Mouse (Mus musculus) gastrocnemius, adult 2 months (tissue): ENCODE results near the gene Ccnd1. TPM values are rescaled to one million over a fixed set of nuclear protein-coding genes. Genes with fewer than 3 reads are reported as not detected.
"Not testable (repeated sequence)": the region's sequence is repeated elsewhere in the genome, so short reads cannot be mapped to it uniquely, and the experiment has no call there.

ENCODE experiments used
- DNase-seq: peaks from one replicate; pipeline ENCODE4 v3.0.0; 2022
- H3K27ac ChIP-seq: fragments of 200-600 bp; 2 replicates; pipeline ENCODE4 v1.8.1; 2022; ENCODE audit warnings: mild to moderate bottlenecking
- H3K4me3 ChIP-seq: fragments of 200-600 bp; 2 replicates; pipeline ENCODE4 v1.8.1; 2022; ENCODE audit warnings: mild to moderate bottlenecking, moderate library complexity
- CTCF ChIP-seq: fragments of 200-600 bp; IDR thresholded peaks from 2 replicates; pipeline ENCODE4 v1.8.1; 2022; ENCODE audit warnings: antibody characterized with exemption, mild to moderate bottlenecking, moderate library complexity
- intact Hi-C: fragments of 180-260 bp; cut with DNase I; formaldehyde crosslinking; loops from one replicate; pipeline ENCODE4 v1.15.1; 2025
- total RNA-seq, 2 experiments: library from RNA; stranded (reverse); gene quantifications; 2 replicates each; pipeline ENCODE4 v1.2.3; 2021

The Ccnd1 gene
- total RNA-seq, 2 experiments from 2014 or later, result 1.6 to 5.2 TPM

DNA sequence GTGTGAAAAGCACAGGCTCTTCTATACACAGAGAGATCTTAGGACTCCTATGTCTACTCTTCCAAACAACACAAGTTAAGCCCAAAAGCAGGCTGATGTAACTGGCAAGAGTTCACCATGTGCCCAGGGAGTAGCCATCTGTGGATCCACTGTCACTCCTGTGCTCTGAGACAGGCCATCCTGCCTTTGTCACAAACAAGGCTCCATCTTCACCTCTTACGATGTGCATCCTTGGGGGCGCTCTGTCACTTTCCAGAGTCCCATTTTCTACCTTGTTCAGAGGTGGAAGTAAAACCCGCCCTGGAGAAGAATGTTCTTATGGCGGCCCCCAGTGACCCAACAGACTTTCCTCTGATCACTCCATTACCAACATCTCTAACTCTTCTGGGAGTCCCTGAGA is 45.0 kb downstream of the Ccnd1 start:
- intact Hi-C loops, result loop anchor here (1.0 to 2.0 kb wide), 2 partner anchors 48 to 96 kb away; partner anchors contain the start of gene Fgf4
- Histone ChIP-seq H3K27ac (no peak overlapping the region), H3K4me3 (no peak overlapping the region)
- DNase-seq, result no peak
- TF ChIP-seq CTCF, result no peak

DNA sequence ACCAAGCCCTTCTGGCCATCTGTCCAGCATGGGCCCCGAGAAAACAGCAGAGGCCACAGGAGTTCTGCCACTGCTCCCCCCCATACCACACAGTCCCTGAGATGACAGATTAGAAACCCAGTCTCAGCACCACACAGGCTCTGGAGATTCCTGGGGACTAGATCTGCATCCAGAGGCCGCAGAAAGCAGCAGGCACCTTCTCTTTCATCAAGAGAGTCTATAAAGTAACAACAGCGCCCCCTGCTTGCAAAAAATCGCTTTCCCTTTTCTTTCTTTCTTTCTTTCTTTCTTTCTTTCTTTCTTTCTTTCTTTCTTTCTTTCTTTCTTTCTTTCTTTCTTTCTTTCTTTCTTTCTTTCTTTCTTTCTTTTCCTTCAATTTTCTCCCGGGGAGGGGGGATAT is 45.5 kb downstream of the Ccnd1 start:
- DNase-seq, result no peak
- Histone ChIP-seq H3K4me3 (no peak overlapping the region), H3K27ac (no peak overlapping the region)
- intact Hi-C loops, result loop anchor here (2.0 kb wide), 1 partner anchor 47 kb away; the partner anchor contains the start of gene Fgf4
- TF ChIP-seq CTCF, result peak; percentile 59

DNA sequence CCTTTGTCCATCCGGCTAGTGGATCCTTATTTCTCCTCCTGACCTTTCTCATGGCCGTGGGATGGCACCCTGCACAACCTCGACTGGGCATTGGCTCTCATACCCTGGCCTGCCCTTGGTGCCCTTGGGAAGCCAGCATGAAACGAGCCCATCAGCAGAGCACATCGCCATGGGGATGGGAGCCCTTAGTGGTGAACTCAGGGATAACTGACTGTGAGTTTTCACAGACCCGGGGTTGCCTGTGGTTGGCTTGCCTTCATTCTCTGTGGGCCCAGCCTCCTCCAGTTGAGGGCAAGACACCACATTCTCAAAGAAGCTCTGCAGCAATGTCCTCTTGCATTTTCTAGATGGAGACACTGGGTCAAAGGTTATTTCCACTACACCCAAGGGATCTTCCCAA is 47.4 kb downstream of the Ccnd1 start:
- Histone ChIP-seq H3K27ac (no peak overlapping the region), H3K4me3 (no peak overlapping the region)
- DNase-seq, result no peak
- intact Hi-C loops, result no loop called here
- TF ChIP-seq CTCF, result no peak

DNA sequence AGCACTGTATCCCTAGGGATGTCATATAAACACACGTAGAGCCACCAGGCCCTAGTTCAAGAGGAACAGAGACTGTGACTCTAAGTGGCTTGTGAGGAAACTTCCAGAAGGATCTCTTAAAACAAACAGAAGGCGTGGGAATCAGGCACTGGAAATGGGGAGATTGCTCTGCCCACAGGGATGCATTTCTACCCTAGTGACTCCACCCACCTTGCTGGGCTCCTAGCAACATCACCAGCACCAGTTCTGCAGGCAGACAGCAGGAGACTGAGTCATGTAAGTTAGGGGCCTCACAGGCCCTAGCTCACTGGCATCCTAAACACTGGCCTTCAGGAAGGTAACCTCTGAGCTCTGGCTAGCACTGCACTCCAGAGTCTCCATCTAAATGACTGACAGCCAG is 47.9 kb downstream of the Ccnd1 start:
- intact Hi-C loops, result no loop called here
- no peak overlapping the region for H3K27ac ChIP-seq
- H3K4me3 ChIP-seq, result no peak overlapping the region
- TF ChIP-seq CTCF, result no peak
- no peak for DNase-seq

GRCm38 (mm10) chr7:144890661-144891060 is 49.1 kb downstream of the Ccnd1 start:
- DNase-seq, H3K4me3 ChIP-seq, intact Hi-C loops, H3K27ac ChIP-seq: not testable (repeated sequence)

- TF ChIP-seq CTCF, result no peak
- intact Hi-C loops, result no loop called here
- H3K27ac ChIP-seq, result no peak overlapping the region
- H3K4me3 ChIP-seq, result no peak overlapping the region
- DNase-seq, result no peak
These were observed 51.0 kb downstream of the Ccnd1 start for GRCm38 (mm10) chr7:144888564-144889299.

DNA sequence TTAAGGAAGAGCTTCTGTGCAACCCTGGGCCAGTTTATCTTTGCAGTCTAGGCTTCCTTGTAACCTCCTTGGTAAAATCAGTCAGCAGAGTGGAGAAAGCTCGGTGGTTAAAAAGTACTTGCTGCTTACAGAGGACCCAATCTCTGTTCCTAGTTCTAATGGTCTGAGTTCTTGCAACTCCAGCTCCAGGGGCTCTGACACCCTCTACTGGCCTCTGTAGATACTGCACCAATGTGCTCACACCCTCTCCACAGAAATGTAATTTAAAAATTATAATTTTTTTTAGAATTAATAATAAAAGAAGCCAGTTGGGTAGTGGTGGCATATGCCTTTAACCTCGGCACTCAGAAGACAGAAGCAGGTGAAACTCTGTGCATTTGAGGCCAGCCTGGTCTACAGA is 52.1 kb downstream of the Ccnd1 start:
- Histone ChIP-seq H3K27ac (no peak overlapping the region), H3K4me3 (no peak overlapping the region)
- intact Hi-C loops, result no loop called here
- no peak for TF ChIP-seq CTCF
- DNase-seq, result no peak

DNA sequence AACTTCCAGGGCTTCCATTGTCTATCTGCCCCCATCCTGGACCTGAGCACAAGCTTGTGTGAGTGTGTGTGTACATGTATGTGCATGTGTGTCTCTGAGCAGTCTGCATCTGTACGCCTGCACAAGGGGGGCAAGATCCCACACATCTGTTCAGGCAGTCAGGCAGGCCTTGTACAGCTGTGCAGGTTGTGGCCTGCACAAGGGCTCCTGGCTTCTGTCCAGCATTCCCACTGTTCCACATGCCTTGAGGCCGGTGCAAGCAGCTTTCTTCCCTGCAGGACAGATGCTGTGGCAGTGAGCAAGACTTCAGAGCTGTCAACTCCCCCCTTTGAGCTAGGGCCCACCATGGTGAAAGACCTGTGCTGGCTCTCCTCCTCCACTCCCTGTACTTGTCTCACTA is 56.6 kb downstream of the Ccnd1 start:
- no peak overlapping the region for H3K4me3 ChIP-seq
- intact Hi-C loops, result no loop called here
- TF ChIP-seq CTCF, result no peak
- DNase-seq, result no peak
- no peak overlapping the region for H3K27ac ChIP-seq

Other genes starting within 250 kb of the Ccnd1 start
- gene Ano1, start 188.0 kb downstream of the Ccnd1 start, total RNA-seq, result 1 to 10 TPM; 2.9 to 3.7 TPM
- not detected for gene Fgf3, start 101.8 kb downstream of the Ccnd1 start, total RNA-seq
- gene Fgf4, start 92.6 kb downstream of the Ccnd1 start, total RNA-seq, result not detected
- not detected for gene Fgf15, start 43.4 kb downstream of the Ccnd1 start, total RNA-seq
- 1 to 10 TPM; 8.1 to 9.9 TPM for gene LTO1, start 24.8 kb downstream of the Ccnd1 start, total RNA-seq